Mouse (Mus musculus) kidney, adult 2 months (tissue): ENCODE measurements around the gene Fhod1. TPM values are rescaled to one million over a fixed set of nuclear protein-coding genes. Genes with fewer than 3 reads are reported as not detected.
"Not testable (repeated sequence)": the region's sequence is repeated elsewhere in the genome, so short reads cannot be mapped to it uniquely, and the experiment has no call there.

Experiments
- DNase-seq: peaks from one replicate; pipeline ENCODE4 v3.0.0; 2021
- H3K27ac ChIP-seq: fragments of 200-500 bp; 2 replicates; pipeline ENCODE4 v1.5.1; 2012; ENCODE audit warnings: low read depth, low read length, control low read depth, inconsistent platforms; ENCODE audit not compliant: insufficient read depth
- H3K27me3 ChIP-seq: fragments of 200-500 bp; replicated peaks from 2 replicates; pipeline ENCODE4 v1.6.1; 2012; ENCODE audit warnings: mild to moderate bottlenecking, moderate library complexity, low read length, inconsistent platforms; ENCODE audit not compliant: control insufficient read depth, insufficient read depth
- H3K36me3 ChIP-seq: fragments of 200-500 bp; 2 replicates; pipeline ENCODE4 v1.6.1; 2012; ENCODE audit warnings: mild to moderate bottlenecking, moderate library complexity, low read length, inconsistent platforms; ENCODE audit not compliant: control insufficient read depth, insufficient read depth
- H3K4me1 ChIP-seq: fragments of 200-500 bp; 2 replicates; pipeline ENCODE4 v1.6.1; 2011; ENCODE audit warnings: low read length; ENCODE audit not compliant: control insufficient read depth, insufficient read depth
- H3K4me3 ChIP-seq: fragments of 200-500 bp; 2 replicates; pipeline ENCODE4 v1.5.1; 2011; ENCODE audit warnings: mild to moderate bottlenecking, low read depth, low read length, control low read depth; ENCODE audit not compliant: insufficient read depth
- CTCF ChIP-seq: fragments of 200-500 bp; conservative IDR thresholded peaks from 2 replicates; pipeline ENCODE4 v1.5.1; 2011; ENCODE audit warnings: low read depth, mild to moderate bottlenecking, control low read depth, low read length, moderate library complexity, mixed read lengths; ENCODE audit not compliant: insufficient read depth, insufficient read length
- POLR2A ChIP-seq: fragments of 200-500 bp; IDR thresholded peaks from one replicate; pipeline ENCODE4 v1.6.1; 2011; ENCODE audit warnings: low read depth, low read length, control low read depth
- WGBS: fragments of 180-500 bp; shearing (Covaris S2); methylation state at CpG from one replicate; pipeline ENCODE4 v1.1.7; 2018; 5-methylcytosine and 5-hydroxymethylcytosine counted together
- polyA plus RNA-seq: library from polyadenylated mRNA; depleted of rRNA; stranded (reverse); fragments of >200 nt; gene quantifications from 2 replicates; pipeline ENCODE4 v1.2.3, GENCODE M21; 2012

Gene Fhod1
- polyA plus RNA-seq, 1 experiment = 20.0 TPM

DNA sequence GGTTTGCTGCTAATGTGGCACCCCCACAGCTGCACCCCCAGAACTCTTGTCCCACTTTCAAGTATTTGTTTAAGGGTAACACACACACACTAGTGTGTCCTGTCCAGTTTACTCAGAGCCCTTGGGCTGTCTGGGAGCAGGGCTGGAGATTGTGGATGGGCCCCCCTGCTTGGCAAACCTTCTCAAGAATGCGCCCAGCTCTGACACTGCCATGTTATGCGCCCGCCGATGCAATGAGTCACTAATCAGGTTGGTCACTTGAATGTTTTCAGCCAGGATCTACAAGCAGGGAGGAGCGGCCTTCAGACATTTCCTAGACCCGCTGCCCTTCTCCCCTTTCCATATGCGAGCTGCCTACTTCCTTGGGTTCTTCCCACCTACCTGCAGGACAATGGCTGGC is 55.3 kb downstream of the Fhod1 start:
- H3K27me3 ChIP-seq = no peaks in the 10 kb centered on the region
- no peak overlapping the region for H3K27ac ChIP-seq
- peaks cover 9% of the 10 kb centered on the region for H3K4me1 ChIP-seq
- no peak for TF ChIP-seq CTCF
- no peak for TF ChIP-seq POLR2A
- H3K4me3 ChIP-seq = no peak overlapping the region
- H3K36me3 ChIP-seq = no peaks in the 10 kb centered on the region
- WGBS = 62% methylated on average over 7 of the region's 7 CpGs
- DNase-seq = no peak

DNA sequence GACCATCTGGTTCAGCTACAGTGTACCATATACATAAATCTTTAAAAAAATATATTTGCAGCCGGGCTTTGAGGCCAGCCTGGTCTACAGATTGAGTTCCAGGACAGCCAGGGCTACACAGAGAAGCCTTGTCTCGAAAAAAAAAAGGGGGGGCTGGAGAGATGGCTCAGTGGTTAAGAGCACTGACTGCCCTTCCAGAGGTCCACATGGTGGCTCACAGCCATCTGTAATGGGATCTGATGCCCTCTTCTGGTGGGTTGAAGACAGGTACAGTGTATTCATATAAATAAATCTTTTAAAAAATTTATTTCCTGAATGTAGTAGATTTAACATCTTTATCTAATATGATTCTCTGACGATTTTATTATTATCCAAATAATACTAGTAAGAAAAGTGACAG is 56.0 kb downstream of the Fhod1 start:
- not testable (repeated sequence) for H3K27me3 ChIP-seq, DNase-seq, H3K36me3 ChIP-seq, H3K4me1 ChIP-seq, H3K4me3 ChIP-seq, H3K27ac ChIP-seq
- WGBS = 57% methylated on average over 3 of the region's 3 CpGs

DNA sequence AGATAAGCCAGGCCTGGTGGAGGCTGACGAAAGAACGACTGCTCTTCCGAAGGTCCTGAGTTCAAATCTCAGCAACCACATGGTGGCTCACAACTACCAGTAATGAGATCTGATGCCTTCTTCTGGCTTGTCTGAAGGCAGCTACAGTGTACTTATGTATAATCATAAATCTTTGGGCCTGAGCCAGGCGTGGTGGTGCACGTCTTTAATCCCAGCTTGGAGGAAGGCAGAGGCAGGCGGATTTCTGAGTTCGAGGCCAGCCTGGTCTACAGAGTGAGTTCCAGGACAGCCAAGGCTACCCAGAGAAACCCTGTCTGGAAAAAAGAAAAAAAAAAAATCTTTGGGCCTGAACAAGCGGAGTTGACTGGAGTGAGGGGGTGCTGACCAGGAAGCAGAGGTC is 56.4 kb downstream of the Fhod1 start:
- not testable (repeated sequence) for H3K36me3 ChIP-seq, H3K4me1 ChIP-seq, H3K27ac ChIP-seq, DNase-seq, H3K27me3 ChIP-seq, H3K4me3 ChIP-seq
- 78% methylated on average over 8 of the region's 8 CpGs for WGBS

DNA sequence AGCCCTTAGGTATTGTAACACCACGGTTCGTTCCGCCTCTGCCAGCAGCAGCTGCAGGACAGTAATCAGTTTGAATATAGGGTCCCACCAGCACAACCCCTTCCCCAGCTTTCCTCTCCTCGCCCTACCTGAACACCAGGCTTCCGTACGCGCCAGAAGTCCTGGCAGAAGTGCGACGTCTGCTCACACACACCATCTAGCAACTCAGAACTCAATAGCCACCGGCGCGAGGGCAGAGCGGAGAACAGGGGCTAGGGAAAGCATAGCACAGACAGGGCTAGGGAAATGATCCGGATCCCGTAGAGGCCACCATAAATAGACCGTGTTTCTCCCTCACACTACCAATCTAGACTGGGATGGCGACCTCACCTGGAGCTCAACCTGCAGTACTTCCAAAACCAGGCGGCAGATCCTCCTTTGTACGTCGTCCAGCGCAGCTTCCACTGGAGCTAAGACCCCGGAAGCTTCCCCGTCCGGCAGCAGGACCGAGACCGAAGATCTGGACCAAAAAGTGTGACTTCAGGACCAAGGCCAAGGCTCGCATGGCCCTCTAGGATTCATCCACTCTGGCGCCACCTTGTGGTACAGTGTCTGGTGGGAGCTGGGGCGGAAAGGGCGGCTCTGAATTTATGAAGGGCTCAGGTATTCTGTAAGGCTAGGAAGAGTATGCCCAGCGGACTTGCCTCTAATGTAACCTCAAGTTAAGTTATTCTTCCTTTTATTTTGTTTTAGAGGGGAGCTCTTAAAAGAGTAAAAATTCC is 57.0 kb downstream of the Fhod1 start:
- no peak overlapping the region for H3K4me3 ChIP-seq
- whole genome bisulfite sequencing = 17% methylated on average over 31 of the region's 31 CpGs

DNA sequence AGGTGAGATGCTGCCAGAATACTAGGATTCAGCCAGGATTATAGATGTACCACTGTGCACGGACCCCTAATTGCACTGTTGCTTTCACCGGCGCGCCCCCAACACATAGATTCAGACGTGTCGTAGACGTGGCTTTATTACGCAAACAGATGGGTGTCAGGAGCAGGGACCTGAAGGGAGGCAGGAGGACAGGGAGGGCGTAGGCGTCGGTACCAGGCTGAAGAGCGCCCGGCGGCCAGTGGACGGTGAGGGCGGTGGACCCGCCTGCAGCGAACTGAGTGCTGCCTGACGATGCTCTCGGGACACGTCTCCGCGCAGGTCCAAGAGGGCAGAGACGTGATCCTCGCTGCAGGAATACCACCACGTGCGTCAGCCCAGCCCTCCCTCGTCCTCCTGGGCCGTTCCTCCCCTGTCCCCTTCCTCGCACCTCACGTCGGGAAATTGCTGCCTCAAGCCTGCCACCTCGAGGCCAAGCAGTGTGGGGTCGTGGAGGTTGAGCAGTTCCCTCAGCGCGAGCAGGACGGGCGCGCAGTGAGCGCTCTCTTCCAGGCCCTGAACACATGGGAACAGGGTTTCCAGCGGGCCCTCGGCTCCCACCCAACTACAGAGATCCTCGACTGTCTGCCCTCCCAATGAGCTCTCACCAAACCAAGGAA is 57.8 kb downstream of the Fhod1 start, which contains the start of gene 4931428F04Rik:
Gene 4931428F04Rik, minus strand, starts transcription at position 60 of the 656 bp plus-strand sequence.
- DNase-seq = peak; percentile 28
- WGBS = 8% methylated on average over 43 of the region's 43 CpGs
- Histone ChIP-seq H3K27me3 (no peaks in the 10 kb centered on the region), H3K4me3 (peak within 1 kb of the TSS; percentile 59), H3K27ac (peak within 1 kb of the TSS; percentile 30; the same call in 1 of the 2 replicates), H3K4me1 (peaks cover 7% of the 10 kb centered on the region; the same call in 1 of the 2 replicates), H3K36me3 (no peaks in the 10 kb centered on the region)
- peak; percentile 53 for TF ChIP-seq CTCF
- TF ChIP-seq POLR2A = no peak

More for the DNA sequence above, 57.0 kb downstream of the Fhod1 start:
- DNase-seq = peak; percentile 91
- Histone ChIP-seq H3K36me3 (no peaks in the 10 kb centered on the region), H3K27ac (no peak overlapping the region), H3K4me1 (peaks cover 7% of the 10 kb centered on the region; the same call in 1 of the 2 replicates), H3K27me3 (no peaks in the 10 kb centered on the region)
- TF ChIP-seq POLR2A = no peak
- peak; percentile 93 for TF ChIP-seq CTCF

DNA sequence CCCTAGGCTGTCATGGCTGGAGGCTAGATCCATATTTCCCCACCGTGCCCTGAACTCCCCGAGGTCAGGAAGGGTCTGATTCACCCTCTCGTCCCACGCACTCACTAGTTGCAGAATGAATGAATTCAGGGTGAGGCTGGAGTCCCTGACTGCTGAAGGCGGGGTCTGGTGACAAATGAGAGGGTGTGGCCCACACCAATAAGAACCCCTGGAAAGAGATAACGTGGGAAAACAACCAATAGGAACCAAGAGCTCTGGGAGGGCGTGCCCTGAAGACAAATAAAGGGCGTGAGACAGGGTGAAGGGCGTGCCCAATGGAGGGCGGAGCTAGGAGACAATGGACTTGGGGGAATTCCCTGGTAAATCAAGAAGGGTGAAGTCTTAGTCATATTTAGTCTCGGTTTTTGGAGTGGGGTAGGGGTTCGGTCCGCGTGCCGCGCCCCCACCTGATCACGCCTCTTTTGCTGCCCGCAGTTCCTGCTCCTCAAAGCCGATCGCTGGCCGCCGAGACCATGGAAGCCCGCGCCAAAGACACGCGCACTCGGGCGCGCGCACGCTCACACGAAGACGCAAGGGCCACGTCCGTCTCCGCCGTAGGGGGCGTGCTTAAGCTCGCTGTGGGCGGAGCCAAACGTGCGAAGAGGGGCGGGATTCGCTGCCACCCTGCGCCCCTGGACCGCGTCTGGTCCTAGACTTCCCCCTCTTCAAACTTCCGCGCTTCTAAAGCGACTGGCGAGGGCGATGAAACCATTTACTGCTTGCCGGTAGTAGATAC is 58.6 kb downstream of the Fhod1 start:
- no peak for TF ChIP-seq CTCF
- TF ChIP-seq POLR2A = peak; percentile 18
- Histone ChIP-seq H3K36me3 (no peaks in the 10 kb centered on the region), H3K27ac (peak overlapping the region; percentile 30; the same call in 1 of the 2 replicates), H3K4me1 (peaks cover 7% of the 10 kb centered on the region; the same call in 1 of the 2 replicates), H3K4me3 (peak overlapping the region; percentile 59), H3K27me3 (no peaks in the 10 kb centered on the region)
- peak; percentile 90 for DNase-seq
- WGBS = 3% methylated on average over 53 of the region's 53 CpGs

DNA sequence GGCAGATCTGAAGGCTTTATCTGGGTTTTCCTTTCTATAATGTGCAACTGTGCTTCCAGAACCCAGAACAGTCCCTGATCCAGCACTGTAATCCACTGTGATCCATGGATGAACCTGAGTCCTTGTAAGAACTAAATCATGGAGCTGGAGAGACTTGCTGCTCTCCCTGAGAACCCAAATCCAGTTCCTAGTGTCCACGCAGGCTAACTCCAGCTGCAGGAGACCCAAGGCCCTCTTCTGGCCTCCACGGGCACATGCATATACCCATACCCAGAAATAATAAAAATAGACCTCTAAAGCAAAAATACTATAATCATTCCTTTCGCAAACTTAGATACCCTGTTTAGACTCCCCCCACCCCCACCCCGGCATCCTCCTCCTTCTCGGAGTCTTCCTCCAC is 59.5 kb downstream of the Fhod1 start:
- Histone ChIP-seq H3K36me3 (no peaks in the 10 kb centered on the region), H3K27me3 (no peaks in the 10 kb centered on the region), H3K27ac (no peak overlapping the region), H3K4me3 (no peak overlapping the region), H3K4me1 (peaks cover 7% of the 10 kb centered on the region; the same call in 1 of the 2 replicates)
- 86% methylated on average over 5 of the region's 5 CpGs for WGBS
- TF ChIP-seq CTCF (no peak), POLR2A (no peak)
- no peak for DNase-seq
